Mouse (Mus musculus) MEL (cell line): ENCODE measurements at regions not wholly inside any gene's neighbourhood (a gene's known extent, or its start where the extent isn't known, plus 50 kb on each side); places are given as distances from the start of the nearest gene placed in this dataset.

ENCODE experiments used
- DNase-seq: peaks from one replicate; pipeline ENCODE4 v3.0.0; 2011; ENCODE audit warnings: low read depth, low spot score
- H3K27ac ChIP-seq: 2 replicates; pipeline ENCODE4 v1.5.1; 2012; ENCODE audit warnings: low read depth, mild to moderate bottlenecking, control low read depth, low read length, moderate library complexity; ENCODE audit not compliant: control insufficient read depth
- H3K27me3 ChIP-seq, 2 experiments: fragments of 150-350 bp in 1 of 2; sonication (generic) in 1 of 2; 2 replicates each; pipeline ENCODE4 v1.6.1; 2012; ENCODE audit warnings: low read length in 2 of 2, mild to moderate bottlenecking in 2 of 2, improper control_type of control experiment in 1 of 2, moderate library complexity in 1 of 2; ENCODE audit not compliant: insufficient read depth in 2 of 2, control insufficient read depth in 1 of 2
- H3K36me3 ChIP-seq, 2 experiments: 2 replicates each; pipeline ENCODE4 v1.6.1; 2012 to 2014; ENCODE audit warnings: low read length in 2 of 2, improper control_type of control experiment in 1 of 2, inconsistent platforms in 1 of 2, mild to moderate bottlenecking in 1 of 2; ENCODE audit not compliant: insufficient read depth in 2 of 2, control insufficient read depth in 1 of 2
- H3K4me1 ChIP-seq, 2 experiments: fragments of 150-350 bp in 1 of 2; sonication (generic) in 1 of 2; 2 replicates each; pipeline ENCODE4 v1.6.1; 2012; ENCODE audit warnings: low read length in 2 of 2, improper control_type of control experiment in 1 of 2, mild to moderate bottlenecking in 1 of 2; ENCODE audit not compliant: insufficient read depth in 2 of 2, control insufficient read depth in 1 of 2
- H3K4me3 ChIP-seq, 2 experiments: fragments of 150-350 bp in 1 of 2; sonication (generic) in 1 of 2; 2 replicates each; pipeline ENCODE4 v1.5.1; 2012; ENCODE audit warnings: low read depth in 2 of 2, low read length in 2 of 2, mild to moderate bottlenecking in 2 of 2, moderate library complexity in 2 of 2, control low read depth in 1 of 2, improper control_type of control experiment in 1 of 2; ENCODE audit not compliant: control insufficient read depth in 1 of 2, insufficient read depth in 1 of 2
- H3K79me2 ChIP-seq: 2 replicates; pipeline ENCODE4 v1.6.1; 2012; ENCODE audit warnings: mild to moderate bottlenecking, low read length, moderate library complexity; ENCODE audit not compliant: control insufficient read depth, poor library complexity, insufficient read depth
- H3K9ac ChIP-seq: 2 replicates; pipeline ENCODE4 v1.6.1; 2012; ENCODE audit warnings: low read depth, mild to moderate bottlenecking, control low read depth, low read length, moderate library complexity; ENCODE audit not compliant: control insufficient read depth, poor library complexity, severe bottlenecking
- H3K9me3 ChIP-seq: fragments of 150-350 bp; sonication (generic); replicated peaks from 2 replicates; pipeline ENCODE4 v1.6.1; 2012; ENCODE audit warnings: mild to moderate bottlenecking, low read length, improper control_type of control experiment, moderate library complexity; ENCODE audit not compliant: insufficient read depth
- BHLHE40 ChIP-seq: IDR thresholded peaks from 2 replicates; pipeline ENCODE4 v1.6.1; 2012; ENCODE audit warnings: low read depth, mild to moderate bottlenecking, inconsistent platforms, low read length, improper control_type of control experiment, borderline replicate concordance
- CHD1 ChIP-seq: IDR thresholded peaks from 2 replicates; pipeline ENCODE4 v1.6.1; 2012; ENCODE audit warnings: low read depth, mild to moderate bottlenecking, inconsistent platforms, low read length, improper control_type of control experiment
- CTCF ChIP-seq, 3 experiments: IDR thresholded peaks in 2 of 3; conservative IDR thresholded peaks in 1 of 3; 2 replicates each; pipeline ENCODE4 v1.5.1; 2011 to 2012; ENCODE audit warnings: low read length in 3 of 3, low read depth in 2 of 3, mild to moderate bottlenecking in 2 of 3, improper control_type of control experiment in 1 of 3, inconsistent platforms in 1 of 3, mixed read lengths in 1 of 3, moderate library complexity in 1 of 3; ENCODE audit not compliant: control insufficient read depth in 1 of 3, insufficient read depth in 1 of 3, poor library complexity in 1 of 3, severe bottlenecking in 1 of 3
- GATA1 ChIP-seq: IDR thresholded peaks from 2 replicates; pipeline ENCODE4 v1.6.1; 2011; ENCODE audit warnings: low read depth, low read length, improper control_type of control experiment
- HCFC1 ChIP-seq: IDR thresholded peaks from 2 replicates; pipeline ENCODE4 v1.6.1; 2012; ENCODE audit warnings: low read depth, mild to moderate bottlenecking, inconsistent platforms, low read length, improper control_type of control experiment, moderate library complexity
- KAT2A ChIP-seq: conservative IDR thresholded peaks from 2 replicates; pipeline ENCODE4 v1.6.1; 2012; ENCODE audit warnings: low read depth, low read length, improper control_type of control experiment, inconsistent platforms
- MAFK ChIP-seq: IDR thresholded peaks from 2 replicates; pipeline ENCODE4 v1.6.1; 2011; ENCODE audit warnings: low read depth, mild to moderate bottlenecking, low read length, improper control_type of control experiment, borderline replicate concordance
- MEF2A ChIP-seq: IDR thresholded peaks from 2 replicates; pipeline ENCODE4 v1.6.1; 2014; ENCODE audit warnings: low read depth, mild to moderate bottlenecking, inconsistent platforms, low read length, improper control_type of control experiment; ENCODE audit not compliant: poor library complexity, insufficient replicate concordance, severe bottlenecking; ENCODE audit errors: extremely low read depth
- MXI1 ChIP-seq: IDR thresholded peaks from 2 replicates; pipeline ENCODE4 v1.6.1; 2011; ENCODE audit warnings: mild to moderate bottlenecking, low read depth, low read length, improper control_type of control experiment
- MYB ChIP-seq: IDR thresholded peaks from 2 replicates; pipeline ENCODE4 v1.6.1; 2011; ENCODE audit warnings: mild to moderate bottlenecking, low read depth, low read length, improper control_type of control experiment
- NRF1 ChIP-seq: IDR thresholded peaks from 2 replicates; pipeline ENCODE4 v1.6.1; 2014; ENCODE audit warnings: low read depth, mild to moderate bottlenecking, inconsistent platforms, low read length, improper control_type of control experiment, moderate library complexity; ENCODE audit not compliant: poor library complexity, insufficient read depth, severe bottlenecking
- POLR2A ChIP-seq, 2 experiments: IDR thresholded peaks; 2 replicates each; pipeline ENCODE4 v1.6.1; 2011 to 2012; ENCODE audit warnings: low read length in 2 of 2, mild to moderate bottlenecking in 2 of 2, control low read depth in 1 of 2, improper control_type of control experiment in 1 of 2, low read depth in 1 of 2, moderate library complexity in 1 of 2; ENCODE audit not compliant: control insufficient read depth in 1 of 2, insufficient read depth in 1 of 2, poor library complexity in 1 of 2
- POLR2AphosphoS2 ChIP-seq: IDR thresholded peaks from 2 replicates; pipeline ENCODE4 v1.6.1; 2011; ENCODE audit warnings: low read length, improper control_type of control experiment
- RAD21 ChIP-seq: IDR thresholded peaks from 2 replicates; pipeline ENCODE4 v1.6.1; 2011; ENCODE audit warnings: mild to moderate bottlenecking, low read depth, low read length, improper control_type of control experiment
- SIN3A ChIP-seq: IDR thresholded peaks from 2 replicates; pipeline ENCODE4 v1.6.1; 2012; ENCODE audit warnings: low read length, improper control_type of control experiment, inconsistent platforms
- SMC3 ChIP-seq: IDR thresholded peaks from 2 replicates; pipeline ENCODE4 v1.6.1; 2011; ENCODE audit warnings: low read depth, low read length, improper control_type of control experiment
- TBP ChIP-seq: IDR thresholded peaks from 2 replicates; pipeline ENCODE4 v1.8.0; 2011; ENCODE audit warnings: low read depth, low read length, improper control_type of control experiment
- TCF12 ChIP-seq: IDR thresholded peaks from 2 replicates; pipeline ENCODE4 v1.6.1; 2014; ENCODE audit warnings: low read depth, mild to moderate bottlenecking, inconsistent platforms, low read length, improper control_type of control experiment, moderate library complexity
- USF2 ChIP-seq, 2 experiments: IDR thresholded peaks; 2 replicates each; pipeline ENCODE4 v1.6.1; 2011 to 2012; ENCODE audit warnings: improper control_type of control experiment in 2 of 2, low read length in 2 of 2, borderline replicate concordance in 1 of 2, inconsistent platforms in 1 of 2, low read depth in 1 of 2, mild to moderate bottlenecking in 1 of 2; ENCODE audit not compliant: insufficient read depth in 1 of 2
- ZC3H11A ChIP-seq: IDR thresholded peaks from 2 replicates; pipeline ENCODE4 v1.6.1; 2012; ENCODE audit warnings: low read depth, mild to moderate bottlenecking, inconsistent platforms, low read length, improper control_type of control experiment

- DNase-seq = no peak
- TF ChIP-seq POLR2A (IDR thresholded peaks at IDR 0.05; ENCODE audit: control insufficient read depth in 1 of 2, insufficient read depth in 1 of 2, low read depth in 1 of 2, low read length in 2 of 2, poor library complexity in 1 of 2) = no peak
- no peak for TF ChIP-seq MXI1
- no peak for TF ChIP-seq ZC3H11A
- no peak for TF ChIP-seq RAD21
- no peak for TF ChIP-seq MYB
- TF ChIP-seq KAT2A = no peak
- no peak for TF ChIP-seq CHD1
- no peak for TF ChIP-seq MEF2A
- no peak for TF ChIP-seq TBP
- no peak for TF ChIP-seq BHLHE40
- no peak for TF ChIP-seq TCF12
- no peak for TF ChIP-seq SMC3
- no peak for TF ChIP-seq GATA1
- no peak overlapping the region for H3K4me3 ChIP-seq
- no peak overlapping the region for H3K27ac ChIP-seq
- no peaks in the 10 kb centered on the region for H3K4me1 ChIP-seq
- no peaks in the 10 kb centered on the region for H3K36me3 ChIP-seq
- H3K79me2 ChIP-seq = no peaks in the 10 kb centered on the region
- H3K9me3 ChIP-seq = no peaks in the 10 kb centered on the region
- H3K9ac ChIP-seq = no peak overlapping the region
- H3K27me3 ChIP-seq = no peaks in the 10 kb centered on the region
These were observed 113.6 kb downstream of the Avpr1a start for GRCm38 (mm10) chr10:122561924-122562323.

GRCm38 (mm10) chr10:122562542-122562941 is 114.2 kb downstream of the Avpr1a start:
- H3K27me3 ChIP-seq = no peaks in the 10 kb centered on the region
- no peak overlapping the region for H3K4me3 ChIP-seq
- H3K4me1 ChIP-seq = no peaks in the 10 kb centered on the region
- no peak for DNase-seq
- H3K9ac ChIP-seq = no peak overlapping the region
- H3K27ac ChIP-seq = no peak overlapping the region
- H3K9me3 ChIP-seq = no peaks in the 10 kb centered on the region
- no peaks in the 10 kb centered on the region for H3K36me3 ChIP-seq
- TF ChIP-seq RAD21 (no peak), POLR2AphosphoS2 (no peak), GATA1 (no peak), USF2 (IDR thresholded peaks at IDR 0.05; ENCODE audit: borderline replicate concordance in 1 of 2, insufficient read depth in 1 of 2, low read depth in 1 of 2, low read length in 2 of 2) (no peak), ZC3H11A (no peak), MAFK (no peak), HCFC1 (no peak), CTCF (IDR thresholded peaks at IDR 0.05 in 2 of 3, conservative IDR thresholded peaks at IDR 0.05 in 1 of 3; ENCODE audit: control insufficient read depth in 1 of 3, insufficient read depth in 1 of 3, low read depth in 2 of 3, low read length in 3 of 3, poor library complexity in 1 of 3, severe bottlenecking in 1 of 3) (no peak), SIN3A (no peak), NRF1 (no peak)
- no peaks in the 10 kb centered on the region for H3K79me2 ChIP-seq
